Mouse (Mus musculus): ENCODE data around the gene Pomt2. TPM values are rescaled to one million over a fixed set of nuclear protein-coding genes. Genes with fewer than 3 reads are reported as not detected.
"Not testable (repeated sequence)": the region's sequence is repeated elsewhere in the genome, so short reads cannot be mapped to it uniquely, and the experiment has no call there.

The Pomt2 gene
- total RNA-seq (2014; fragmentation: Nextera tagmentation), result 6.6 and 10.4 TPM in 2 replicates
- total RNA-seq (2017), result 5.1 and 7.7 TPM in 2 replicates

GRCm38 (mm10) chr12:87147395-87148089 lies at the start of gene Pomt2:
Gene Pomt2, minus strand, starts transcription at chr12:87147968.
- ATAC-seq (replicated peaks; ENCODE audit: low FRiP score, low TSS enrichment, poor library complexity, severe bottlenecking), result peak; percentile 97

GRCm38 (mm10) chr12:87196310-87196709 lies 48.5 kb upstream of the Pomt2 start:
- ATAC-seq (replicated peaks; ENCODE audit: low FRiP score, low TSS enrichment, poor library complexity, severe bottlenecking), result no peak

GRCm38 (mm10) chr12:87195069-87195468 lies 47.3 kb upstream of the Pomt2 start:
- ATAC-seq (replicated peaks; ENCODE audit: low FRiP score, low TSS enrichment, poor library complexity, severe bottlenecking), result no peak

DNA sequence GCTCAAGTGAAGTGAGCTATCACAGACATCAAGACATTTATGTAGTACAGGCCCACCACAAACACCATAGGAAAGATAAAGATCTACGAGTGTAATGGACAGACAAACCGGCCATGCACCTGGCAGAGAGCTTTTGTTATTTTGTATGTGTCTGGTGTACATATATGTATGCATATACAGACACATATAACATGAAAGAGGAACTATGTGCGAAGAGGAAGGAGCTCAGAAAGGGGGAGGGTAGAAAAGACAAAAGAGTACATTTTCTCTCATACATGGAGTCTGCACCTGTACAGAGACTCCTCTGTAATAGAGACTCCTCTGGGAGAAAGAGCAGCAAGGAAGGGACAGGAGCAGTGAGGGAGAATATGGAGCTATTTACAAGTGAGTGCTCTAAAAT lies 45.2 kb upstream of the Pomt2 start:
- no peak for ATAC-seq (replicated peaks; ENCODE audit: low FRiP score, low TSS enrichment, poor library complexity, severe bottlenecking)

DNA sequence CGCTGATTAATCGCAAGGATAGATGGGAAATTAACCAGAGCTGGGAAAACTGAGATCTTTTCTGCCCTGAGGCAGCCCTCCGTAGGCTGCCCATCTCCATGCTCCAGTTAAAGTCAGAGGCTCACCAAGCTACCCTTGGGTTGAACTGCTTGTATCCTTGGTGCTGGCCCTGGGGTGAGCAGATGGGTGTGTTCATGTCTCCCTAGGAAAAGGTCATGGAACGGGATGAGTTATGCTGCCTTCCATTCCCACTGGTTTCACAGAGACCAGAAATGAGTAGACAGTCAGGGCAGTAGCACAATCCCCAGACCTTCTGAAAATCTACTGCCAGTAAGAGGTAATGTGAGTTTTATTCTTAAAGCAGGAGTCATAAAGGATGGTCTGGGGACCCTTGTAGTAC lies 29.9 kb upstream of the Pomt2 start:
- ATAC-seq (replicated peaks; ENCODE audit: low FRiP score, low TSS enrichment, poor library complexity, severe bottlenecking), result no peak

- ATAC-seq (replicated peaks; ENCODE audit: low FRiP score, low TSS enrichment, poor library complexity, severe bottlenecking), result no peak
Observed at GRCm38 (mm10) chr12:87175194-87175946, 27.6 kb upstream of the Pomt2 start.

DNA sequence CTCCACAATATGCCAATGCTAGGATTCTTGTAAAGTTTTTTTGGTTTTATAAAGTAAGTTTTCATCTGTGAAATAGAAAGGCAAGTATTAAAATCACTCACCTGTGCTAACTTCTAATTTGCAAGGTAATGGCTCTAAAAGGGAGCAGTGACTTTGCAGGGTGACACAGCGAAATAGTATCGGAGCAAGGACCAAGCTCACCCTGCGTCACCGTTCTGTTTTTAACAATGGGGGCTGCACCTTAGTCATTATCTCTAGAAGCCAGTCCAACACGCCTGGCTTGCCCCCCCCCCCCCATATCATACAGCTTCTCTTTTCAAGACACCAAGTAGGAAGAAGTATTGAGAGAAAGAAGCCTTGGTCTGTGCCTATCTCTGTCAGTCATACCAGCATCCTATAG lies 13.0 kb upstream of the Pomt2 start:
- peak; percentile 80 for ATAC-seq (replicated peaks; ENCODE audit: low FRiP score, low TSS enrichment, poor library complexity, severe bottlenecking)

- no peak for ATAC-seq (replicated peaks; ENCODE audit: low FRiP score, low TSS enrichment, poor library complexity, severe bottlenecking)
Observed at GRCm38 (mm10) chr12:87160310-87160709, 12.5 kb upstream of the Pomt2 start.

DNA sequence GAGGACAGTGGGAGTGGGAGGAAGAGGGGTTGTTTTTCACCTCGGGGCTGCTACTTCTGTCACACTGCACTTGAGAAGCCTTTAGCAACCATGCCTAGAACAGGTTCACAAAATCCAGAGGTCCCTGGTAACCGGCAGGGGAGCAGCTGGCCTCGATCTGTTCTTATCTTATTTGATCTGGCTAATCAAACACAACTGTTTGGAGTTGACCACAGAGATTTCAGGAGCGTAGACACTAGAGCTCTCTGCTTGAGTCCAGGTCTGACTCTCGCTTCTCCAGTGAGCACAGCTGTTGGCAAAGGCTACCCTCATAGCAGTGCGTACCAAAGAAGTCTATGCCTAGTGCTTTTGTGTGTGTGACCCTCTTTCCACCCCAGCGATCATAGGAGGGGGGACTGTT lies 10.3 kb upstream of the Pomt2 start:
- ATAC-seq (replicated peaks; ENCODE audit: low FRiP score, low TSS enrichment, poor library complexity, severe bottlenecking), result no peak

DNA sequence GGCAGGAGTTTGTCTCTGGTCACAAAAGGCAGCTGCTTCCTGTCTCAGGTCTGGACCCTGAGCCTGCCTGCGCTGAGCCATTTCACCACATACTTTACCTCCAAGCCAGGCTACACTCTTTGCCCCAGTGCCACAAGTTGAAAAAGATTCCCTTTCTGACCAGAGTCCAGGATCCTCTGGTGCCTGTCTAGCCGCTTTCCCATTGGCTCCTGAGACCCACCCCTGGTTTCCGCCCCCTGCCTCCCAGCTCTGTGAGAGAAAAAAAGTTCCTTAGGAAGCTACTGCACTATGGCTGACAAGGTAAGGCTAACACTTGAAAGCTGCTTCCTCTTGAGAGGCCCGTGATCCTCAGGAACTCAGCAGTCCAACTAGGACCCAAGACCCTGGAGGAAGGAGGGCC lies 9.6 kb upstream of the Pomt2 start:
- ATAC-seq (replicated peaks; ENCODE audit: low FRiP score, low TSS enrichment, poor library complexity, severe bottlenecking), result no peak

DNA sequence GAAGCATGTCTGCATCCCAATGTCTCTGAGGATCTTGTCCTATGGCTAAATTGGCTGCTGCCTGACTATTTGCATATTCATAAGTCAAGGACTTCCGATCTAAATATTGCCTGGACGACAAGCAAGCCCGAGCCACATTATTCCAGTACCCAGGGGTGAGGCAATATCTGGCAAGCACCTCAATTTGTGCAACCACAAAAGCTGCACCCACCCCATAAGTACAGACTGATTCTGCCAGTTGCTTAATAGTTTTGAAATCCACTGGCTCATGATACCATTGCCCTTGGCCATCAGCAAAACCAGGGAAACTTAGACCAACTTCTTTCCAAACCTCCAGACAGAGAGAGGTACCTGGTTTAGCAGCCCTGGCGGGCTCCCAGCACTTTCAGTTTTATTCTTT lies 6.7 kb upstream of the Pomt2 start:
- not testable (repeated sequence) for ATAC-seq (replicated peaks; ENCODE audit: low FRiP score, low TSS enrichment, poor library complexity, severe bottlenecking)

GRCm38 (mm10) chr12:87149471-87149870 lies 1.7 kb upstream of the Pomt2 start:
- ATAC-seq (replicated peaks; ENCODE audit: low FRiP score, low TSS enrichment, poor library complexity, severe bottlenecking), result no peak

DNA sequence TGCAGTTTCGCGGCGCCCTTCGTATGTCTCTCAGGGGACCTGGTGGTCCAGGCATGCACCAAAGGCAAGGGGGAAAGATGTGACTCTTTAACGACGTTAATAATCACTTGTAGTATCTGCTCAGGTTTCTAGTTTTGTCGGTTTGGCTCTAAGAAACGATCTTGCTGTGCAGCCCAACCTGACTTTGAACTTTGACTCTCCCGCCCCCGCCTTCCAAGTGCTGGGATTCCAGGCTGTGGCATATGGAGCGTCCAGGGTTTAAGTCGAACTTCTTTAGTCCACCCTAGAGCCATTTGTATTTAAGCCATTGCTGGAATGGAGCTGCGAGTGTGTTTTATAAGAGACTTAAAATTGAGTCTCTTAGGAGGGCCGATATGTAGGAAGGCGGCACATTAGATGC lies 368 bp upstream of the Pomt2 start:
- ATAC-seq (replicated peaks; ENCODE audit: low FRiP score, low TSS enrichment, poor library complexity, severe bottlenecking), result no peak

DNA sequence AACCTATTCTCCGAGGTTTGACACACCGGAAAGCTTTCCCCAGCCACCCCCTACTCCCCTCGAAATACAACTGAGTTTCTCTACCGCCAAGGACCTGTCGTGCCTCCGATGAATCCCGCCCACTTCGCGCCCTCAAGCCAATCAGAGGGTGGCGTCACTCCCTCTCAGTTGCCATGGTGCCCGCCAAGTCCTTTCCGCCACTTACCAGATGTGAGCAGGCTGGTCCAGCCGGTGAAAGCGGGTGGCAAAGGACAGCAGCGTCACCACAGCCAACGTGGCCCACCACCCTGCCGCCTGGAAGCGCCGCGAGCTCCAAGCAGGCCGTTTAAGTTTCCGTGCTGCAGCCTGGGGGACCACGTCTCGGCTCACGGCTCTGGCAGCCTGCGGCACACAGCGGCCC lies 802 bp downstream of the Pomt2 start, which contains the start of gene Gstz1:
Gene Gstz1, plus strand, starts transcription at position 200 of the 400 bp plus-strand sequence.
- ATAC-seq (replicated peaks; ENCODE audit: low FRiP score, low TSS enrichment, poor library complexity, severe bottlenecking), result peak; percentile 90

GRCm38 (mm10) chr12:87142156-87142555 lies 5.6 kb downstream of the Pomt2 start:
- ATAC-seq (replicated peaks; ENCODE audit: low FRiP score, low TSS enrichment, poor library complexity, severe bottlenecking), result no peak

GRCm38 (mm10) chr12:87138768-87139167 lies 9.0 kb downstream of the Pomt2 start:
- ATAC-seq (replicated peaks; ENCODE audit: low FRiP score, low TSS enrichment, poor library complexity, severe bottlenecking), result no peak

DNA sequence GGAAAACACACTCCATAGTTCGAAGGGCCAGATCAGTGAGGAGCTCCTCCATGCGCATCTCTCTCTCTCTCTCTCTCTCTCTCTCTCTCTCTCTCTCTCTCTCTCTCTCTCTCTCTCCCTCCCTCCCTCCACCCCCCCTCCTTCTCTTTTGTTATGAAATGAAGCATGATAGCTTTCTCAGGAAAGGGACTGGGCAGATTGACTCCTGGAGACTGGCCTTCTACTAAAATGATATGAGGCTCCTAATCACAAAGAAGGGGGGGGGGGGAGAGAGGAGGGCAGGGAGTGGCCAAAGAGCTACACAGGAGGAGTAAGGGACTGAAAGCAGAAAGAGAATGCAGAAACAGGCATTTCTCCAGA lies 9.4 kb downstream of the Pomt2 start:
- ATAC-seq (replicated peaks; ENCODE audit: low FRiP score, low TSS enrichment, poor library complexity, severe bottlenecking), result no peak

- no peak for ATAC-seq (replicated peaks; ENCODE audit: low FRiP score, low TSS enrichment, poor library complexity, severe bottlenecking)
Observed at GRCm38 (mm10) chr12:87137439-87138341, 10.1 kb downstream of the Pomt2 start.

DNA sequence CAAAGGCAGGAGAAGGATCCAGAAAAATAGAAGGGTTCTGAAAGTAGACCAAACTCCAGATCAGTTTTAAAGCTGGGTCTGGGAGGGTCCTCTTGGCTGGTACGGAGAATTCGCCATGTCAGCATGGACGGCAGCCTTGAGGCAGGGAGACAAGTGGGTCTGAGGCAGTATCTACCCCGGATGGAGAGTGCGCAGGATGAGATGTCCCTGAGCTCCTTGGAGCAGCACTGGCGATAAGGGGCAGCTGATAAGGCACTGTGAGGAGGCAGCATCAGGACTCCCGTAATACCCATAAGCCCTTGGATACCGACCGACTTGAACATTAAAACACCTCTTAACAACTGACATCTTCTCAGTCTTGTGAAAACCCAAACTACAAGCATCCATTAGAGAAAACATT lies 15.0 kb downstream of the Pomt2 start:
- ATAC-seq (replicated peaks; ENCODE audit: low FRiP score, low TSS enrichment, poor library complexity, severe bottlenecking), result peak; percentile 56; the same call in 1 of the 2 replicates

GRCm38 (mm10) chr12:87132210-87132609 lies 15.6 kb downstream of the Pomt2 start:
- ATAC-seq (replicated peaks; ENCODE audit: low FRiP score, low TSS enrichment, poor library complexity, severe bottlenecking), result peak; percentile 26; the same call in 1 of the 2 replicates

All from megakaryocyte-erythroid progenitor cell, adult 5-6 weeks (primary cell).